Mouse (Mus musculus): ENCODE measurements around the gene Slc50a1. TPM values are rescaled to one million over a fixed set of nuclear protein-coding genes. Genes with fewer than 3 reads are reported as not detected.

The Slc50a1 gene
- total and polyA plus RNA-seq, 3 experiments, result 41.8 to 56.0 (median 50.9) TPM

- TF ChIP-seq BHLHE40 (IDR thresholded peaks at IDR 0.05; ENCODE audit: low read depth, low read length) (no peak; the same call in 1 of the 2 replicates), HCFC1 (IDR thresholded peaks at IDR 0.05; ENCODE audit: low read depth, low read length) (peak; percentile 76), ZNF384 (IDR thresholded peaks at IDR 0.05; ENCODE audit: low read depth, low read length) (no peak), USF1 (IDR thresholded peaks at IDR 0.05; ENCODE audit: low read depth, low read length) (no peak), MAX (IDR thresholded peaks at IDR 0.05; ENCODE audit: low read length) (no peak; the same call in 1 of the 2 replicates), JUN (IDR thresholded peaks at IDR 0.05; ENCODE audit: insufficient read depth, low read depth, low read length) (no peak), E2F4 (IDR thresholded peaks at IDR 0.05; ENCODE audit: insufficient replicate concordance, low read depth, low read length) (peak; percentile 66; the same call in 1 of the 2 replicates), SIN3A (IDR thresholded peaks at IDR 0.05; ENCODE audit: low read length) (peak; percentile 86), CHD1 (IDR thresholded peaks at IDR 0.05; ENCODE audit: low read depth, low read length) (no peak), MEF2A (IDR thresholded peaks at IDR 0.05; ENCODE audit: borderline replicate concordance, low read depth, low read length) (0 out of 2 replicates have a peak, but pooled peaks have one; percentile 15), MYC (IDR thresholded peaks at IDR 0.05; ENCODE audit: low read depth, low read length) (peak; percentile 92; the same call in 1 of the 2 replicates), JUND (conservative IDR thresholded peaks at IDR 0.05; ENCODE audit: low read depth, low read length) (no peak), CHD2 (IDR thresholded peaks at IDR 0.05; ENCODE audit: low read length) (no peak)
Observed at GRCm38 (mm10) chr3:89246261-89247100, 23.9 kb downstream of the Slc50a1 start, which contains the start of gene Trim46 (continued).

GRCm38 (mm10) chr3:89245688-89246171 lies 24.6 kb downstream of the Slc50a1 start, which contains the start of gene Krtcap2:
Krtcap2 (plus strand) TSS chr3:89245966.
- DNase-seq (ENCODE audit: extremely low read depth), result peak; percentile 60
- dilution Hi-C loops (cut with MboI; ENCODE audit: extremely low pct_ligation_motif_present, extremely low pct_unique_long_range_greater_than_20kb, low sequenced_read_pairs), result no loop called here
- H3K4me2 ChIP-seq (ENCODE audit: insufficient read depth, low read depth, poor library complexity, severe bottlenecking), result peak within 1 kb of the TSS; percentile 87

More at GRCm38 (mm10) chr3:89245688-89246171, 24.6 kb downstream of the Slc50a1 start, which contains the start of gene Krtcap2:
- peaks cover 22 to 41% of the 10 kb centered on the region in 2 experiments for H3K36me3 ChIP-seq (replicated peaks in 1 of 2; ENCODE audit: control insufficient read depth in 1 of 2, insufficient read depth in 1 of 2, low read length in 1 of 2)
- no peaks in the 10 kb centered on the region for H3K27me3 ChIP-seq (replicated peaks)
- no peaks in the 10 kb centered on the region for H3K9me3 ChIP-seq (replicated peaks; ENCODE audit: low read length)
- H3K4me1 ChIP-seq (ENCODE audit: control insufficient read depth in 1 of 2, insufficient read depth in 2 of 2), result peaks cover 6 to 64% of the 10 kb centered on the region in 2 experiments
- in situ Hi-C loops (cut with MboI; ENCODE audit: low pct_ligation_motif_present, low pct_unique_long_range_greater_than_20kb, low sequenced_read_pairs), result loop anchor here (5.0 kb wide), 1 partner anchor 52 kb away; no protein-coding TSS in a partner anchor
- peak; percentile 37; the same call in 1 of the 2 replicates for TF ChIP-seq USF1 (IDR thresholded peaks at IDR 0.05; ENCODE audit: low read depth, low read length)
- TF ChIP-seq EP300 (IDR thresholded peaks at IDR 0.05; ENCODE audit: low read length), result no peak
- TF ChIP-seq ZKSCAN1 (IDR thresholded peaks at IDR 0.05; ENCODE audit: borderline replicate concordance, low read depth, low read length), result no peak
- TF ChIP-seq PAX5 (IDR thresholded peaks at IDR 0.05; ENCODE audit: low read length), result no peak
- no peak for TF ChIP-seq JUN (IDR thresholded peaks at IDR 0.05; ENCODE audit: insufficient read depth, low read depth, low read length)
- peak; percentile 20; the same call in 1 of the 2 replicates for TF ChIP-seq MEF2A (IDR thresholded peaks at IDR 0.05; ENCODE audit: borderline replicate concordance, low read depth, low read length)
- no peak for TF ChIP-seq CHD1 (IDR thresholded peaks at IDR 0.05; ENCODE audit: low read depth, low read length)
- TF ChIP-seq MAX (IDR thresholded peaks at IDR 0.05; ENCODE audit: low read length), result peak; percentile 95
- TF ChIP-seq TCF12 (IDR thresholded peaks at IDR 0.05; ENCODE audit: low read depth, low read length), result no peak
- no peak for TF ChIP-seq RCOR1 (conservative IDR thresholded peaks at IDR 0.05; ENCODE audit: low read depth, low read length)
- peak; percentile 75 for TF ChIP-seq MAZ (IDR thresholded peaks at IDR 0.05; ENCODE audit: low read depth, low read length)
- no peak for TF ChIP-seq HCFC1 (IDR thresholded peaks at IDR 0.05; ENCODE audit: low read depth, low read length)
- peak; percentile 90 for TF ChIP-seq NRF1 (IDR thresholded peaks at IDR 0.05; ENCODE audit: low read depth, low read length)
- TF ChIP-seq USF2 (conservative IDR thresholded peaks at IDR 0.05; ENCODE audit: low read depth, low read length), result peak; percentile 49; the same call in 1 of the 2 replicates
- TF ChIP-seq BHLHE40 (IDR thresholded peaks at IDR 0.05; ENCODE audit: low read depth, low read length), result no peak
- TF ChIP-seq MXI1 (IDR thresholded peaks at IDR 0.05; ENCODE audit: low read depth, low read length), result peak; percentile 79
- no peak for TF ChIP-seq ELF1 (IDR thresholded peaks at IDR 0.05; ENCODE audit: low read depth, low read length)
- TF ChIP-seq RAD21 (IDR thresholded peaks at IDR 0.05; ENCODE audit: low read depth, low read length), result no peak
- H3K9ac ChIP-seq (ENCODE audit: insufficient read depth, low read depth), result peak within 1 kb of the TSS; percentile 90
- H3K4me3 ChIP-seq (replicated peaks in 1 of 3; ENCODE audit: low read depth in 2 of 3, low read length in 2 of 3, poor library complexity in 1 of 3), result peak within 1 kb of the TSS; percentile 75 to 84 (median 80)
- H3K27ac ChIP-seq (ENCODE audit: insufficient read depth, low read depth), result peak within 1 kb of the TSS; percentile 48
- peaks cover 17% of the 10 kb centered on the region for H3K79me2 ChIP-seq (replicated peaks; ENCODE audit: control insufficient read depth, extremely low read depth, insufficient read depth, poor library complexity, severe bottlenecking)

Data from CH12.LX (cell line).